Mouse (Mus musculus): ENCODE results near the gene Ppp1r17. TPM values are rescaled to one million over a fixed set of nuclear protein-coding genes. Genes with fewer than 3 reads are reported as not detected.

Ppp1r17 gene
- total and polyA plus RNA-seq, 3 experiments: not detected

- no peaks in the 10 kb centered on the region for H3K4me1 ChIP-seq (ENCODE audit: control insufficient read depth in 1 of 2, insufficient read depth in 2 of 2, low read length in 2 of 2)
- DNase-seq (ENCODE audit: low read depth, low spot score): no peak
- no peaks in the 10 kb centered on the region for H3K36me3 ChIP-seq (ENCODE audit: control insufficient read depth in 1 of 2, insufficient read depth in 2 of 2, low read length in 2 of 2)
- TF ChIP-seq SMC3 (IDR thresholded peaks at IDR 0.05; ENCODE audit: low read depth, low read length) (no peak), MXI1 (IDR thresholded peaks at IDR 0.05; ENCODE audit: low read depth, low read length) (no peak), EP300 (IDR thresholded peaks at IDR 0.05; ENCODE audit: low read depth in 1 of 2, low read length in 2 of 2) (no peak), MEF2A (IDR thresholded peaks at IDR 0.05; ENCODE audit: extremely low read depth, insufficient replicate concordance, low read depth, low read length, poor library complexity, severe bottlenecking) (no peak), BHLHE40 (IDR thresholded peaks at IDR 0.05; ENCODE audit: borderline replicate concordance, low read depth, low read length) (no peak), RCOR1 (IDR thresholded peaks at IDR 0.05; ENCODE audit: low read depth, low read length) (no peak), POLR2A (IDR thresholded peaks at IDR 0.05; ENCODE audit: control insufficient read depth in 1 of 2, insufficient read depth in 1 of 2, low read depth in 1 of 2, low read length in 2 of 2, poor library complexity in 1 of 2) (no peak), SIN3A (IDR thresholded peaks at IDR 0.05; ENCODE audit: low read length) (no peak), KAT2A (conservative IDR thresholded peaks at IDR 0.05; ENCODE audit: low read depth, low read length) (no peak), MYB (IDR thresholded peaks at IDR 0.05; ENCODE audit: low read depth, low read length) (no peak)
- H3K27me3 ChIP-seq (ENCODE audit: control insufficient read depth in 1 of 2, insufficient read depth in 2 of 2, low read length in 2 of 2): no peaks in the 10 kb centered on the region
- H3K9me3 ChIP-seq (replicated peaks; ENCODE audit: insufficient read depth, low read length): no peaks in the 10 kb centered on the region
- no peaks in the 10 kb centered on the region for H3K79me2 ChIP-seq (ENCODE audit: control insufficient read depth, insufficient read depth, low read length, poor library complexity)
- H3K9ac ChIP-seq (ENCODE audit: control insufficient read depth, low read depth, low read length, poor library complexity, severe bottlenecking): no peak overlapping the region
- no peak overlapping the region for H3K4me3 ChIP-seq (ENCODE audit: control insufficient read depth in 1 of 2, insufficient read depth in 1 of 2, low read depth in 2 of 2, low read length in 2 of 2)
- no peak overlapping the region for H3K27ac ChIP-seq (ENCODE audit: control insufficient read depth, low read depth, low read length)
Observed at GRCm38 (mm10) chr6:56044270-56044669, 27.0 kb downstream of the Ppp1r17 start.

- Histone ChIP-seq H3K9ac (ENCODE audit: control insufficient read depth, low read depth, low read length, poor library complexity, severe bottlenecking) (no peak overlapping the region), H3K79me2 (ENCODE audit: control insufficient read depth, insufficient read depth, low read length, poor library complexity) (no peaks in the 10 kb centered on the region), H3K4me1 (ENCODE audit: control insufficient read depth in 1 of 2, insufficient read depth in 2 of 2, low read length in 2 of 2) (no peaks in the 10 kb centered on the region), H3K27me3 (ENCODE audit: control insufficient read depth in 1 of 2, insufficient read depth in 2 of 2, low read length in 2 of 2) (no peaks in the 10 kb centered on the region), H3K4me3 (ENCODE audit: control insufficient read depth in 1 of 2, insufficient read depth in 1 of 2, low read depth in 2 of 2, low read length in 2 of 2) (no peak overlapping the region), H3K9me3 (replicated peaks; ENCODE audit: insufficient read depth, low read length) (no peaks in the 10 kb centered on the region), H3K36me3 (ENCODE audit: control insufficient read depth in 1 of 2, insufficient read depth in 2 of 2, low read length in 2 of 2) (no peaks in the 10 kb centered on the region), H3K27ac (ENCODE audit: control insufficient read depth, low read depth, low read length) (no peak overlapping the region)
- no peak for DNase-seq (ENCODE audit: low read depth, low spot score)
- TF ChIP-seq ZKSCAN1 (IDR thresholded peaks at IDR 0.05; ENCODE audit: low read depth, low read length) (no peak), ETS1 (IDR thresholded peaks at IDR 0.05; ENCODE audit: low read depth, low read length) (no peak), NELFE (IDR thresholded peaks at IDR 0.05; ENCODE audit: low read depth, low read length) (no peak), MXI1 (IDR thresholded peaks at IDR 0.05; ENCODE audit: low read depth, low read length) (no peak), KAT2A (conservative IDR thresholded peaks at IDR 0.05; ENCODE audit: low read depth, low read length) (no peak), POLR2AphosphoS2 (IDR thresholded peaks at IDR 0.05; ENCODE audit: low read length) (no peak), HCFC1 (IDR thresholded peaks at IDR 0.05; ENCODE audit: low read depth, low read length) (no peak), POLR2AphosphoS5 (IDR thresholded peaks at IDR 0.05; ENCODE audit: borderline replicate concordance, low read depth, low read length) (no peak), ZNF384 (IDR thresholded peaks at IDR 0.05; ENCODE audit: low read depth, low read length) (no peak), MAZ (IDR thresholded peaks at IDR 0.05; ENCODE audit: low read depth, low read length) (no peak), GABPA (IDR thresholded peaks at IDR 0.05; ENCODE audit: low read depth, low read length) (no peak), ELF1 (IDR thresholded peaks at IDR 0.05; ENCODE audit: low read depth, low read length) (no peak), USF1 (IDR thresholded peaks at IDR 0.05; ENCODE audit: low read depth, low read length) (no peak), GATA1 (IDR thresholded peaks at IDR 0.05; ENCODE audit: low read depth, low read length) (no peak), RAD21 (IDR thresholded peaks at IDR 0.05; ENCODE audit: low read depth, low read length) (no peak)
Observed at GRCm38 (mm10) chr6:56044716-56045115, 27.4 kb downstream of the Ppp1r17 start.
